Mouse (Mus musculus): ENCODE data around the gene Rpl10a.

DNA sequence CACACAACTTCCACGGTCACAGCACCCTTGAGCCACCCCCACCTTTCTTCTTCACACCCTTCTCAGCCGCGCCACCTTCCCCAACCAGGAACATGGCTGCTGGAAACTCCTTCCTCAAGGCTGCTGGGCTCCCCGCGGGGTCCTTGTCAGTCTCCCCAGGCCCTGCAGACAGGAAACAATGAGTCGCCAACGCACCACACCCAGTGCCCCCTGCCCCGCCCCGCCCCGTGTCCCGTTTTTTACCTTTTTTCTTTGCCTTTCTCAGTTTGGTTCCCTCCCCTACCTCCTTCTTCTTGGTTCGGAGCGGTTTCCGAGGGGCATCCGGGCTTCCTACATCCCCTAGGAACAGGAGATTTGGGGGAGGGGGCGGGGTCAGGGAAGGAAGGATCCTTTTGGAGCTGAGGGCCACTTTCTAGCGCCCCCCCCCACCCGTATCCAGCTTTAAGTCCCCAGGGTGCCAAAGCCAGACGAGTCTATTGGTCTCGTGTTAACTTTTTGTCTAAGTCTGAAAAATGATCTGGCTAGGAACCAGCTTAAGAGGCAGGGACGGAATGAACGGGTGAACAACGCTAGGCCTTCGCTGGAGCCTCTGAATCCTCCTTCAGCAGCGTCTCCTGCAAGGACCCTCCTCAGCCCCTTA is 34.5 kb downstream of the Rpl10a start:
- no peak for TF ChIP-seq GATA1 (IDR thresholded peaks at IDR 0.05; ENCODE audit: borderline replicate concordance, low read length)
- TF ChIP-seq FLI1 (IDR thresholded peaks at IDR 0.05; ENCODE audit: low read length), result no peak

Data from megakaryocyte, embryonic 14.5 days (primary cell).